Mouse (Mus musculus) frontal cortex, adult (tissue): ENCODE results near the gene Mxra7.
A peak's percentile ranks its signal among the peaks of the same experiment; 100 is the strongest.

Experiments used
- ATAC-seq: cut with Nextera tagmentation; 2 replicates; pipeline ENCODE4 v1.9.2; 2017; ENCODE audit warnings: mild to moderate bottlenecking, moderate library complexity, mixed read lengths; ENCODE audit not compliant: low TSS enrichment

Gene Mxra7

DNA sequence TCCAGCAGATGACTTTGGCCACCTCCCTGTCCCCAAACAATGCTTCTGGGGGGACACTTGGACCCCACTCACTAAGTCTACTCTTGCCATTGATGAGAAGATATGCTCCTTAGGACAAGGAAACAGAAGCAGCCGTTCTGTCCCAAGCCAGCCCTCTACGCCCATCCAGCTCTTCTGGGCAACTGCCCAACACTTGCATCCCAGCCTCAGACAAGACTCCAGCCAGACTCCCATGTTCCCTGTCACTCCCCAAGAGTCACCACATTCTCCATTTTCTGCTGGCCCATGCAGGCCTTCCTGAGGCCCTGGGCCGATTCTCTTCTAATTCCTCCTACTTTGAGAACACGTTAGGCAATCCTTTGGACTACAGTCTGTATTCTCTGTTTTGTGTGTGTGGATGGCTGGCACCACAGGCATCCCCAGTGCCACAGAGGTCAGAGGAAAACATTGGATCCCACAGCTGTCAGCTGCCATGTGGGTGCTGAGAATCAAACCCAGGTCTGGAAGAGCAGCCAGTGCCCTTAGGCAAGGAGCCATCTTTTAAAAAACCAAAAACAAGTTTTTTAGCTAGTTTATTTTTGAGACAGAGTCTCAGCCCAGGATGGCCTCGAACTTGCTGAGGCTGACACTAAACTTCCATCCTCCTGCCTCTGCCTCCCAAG, 7.8 kb downstream of the Mxra7 start:
- ATAC-seq: no peak

DNA sequence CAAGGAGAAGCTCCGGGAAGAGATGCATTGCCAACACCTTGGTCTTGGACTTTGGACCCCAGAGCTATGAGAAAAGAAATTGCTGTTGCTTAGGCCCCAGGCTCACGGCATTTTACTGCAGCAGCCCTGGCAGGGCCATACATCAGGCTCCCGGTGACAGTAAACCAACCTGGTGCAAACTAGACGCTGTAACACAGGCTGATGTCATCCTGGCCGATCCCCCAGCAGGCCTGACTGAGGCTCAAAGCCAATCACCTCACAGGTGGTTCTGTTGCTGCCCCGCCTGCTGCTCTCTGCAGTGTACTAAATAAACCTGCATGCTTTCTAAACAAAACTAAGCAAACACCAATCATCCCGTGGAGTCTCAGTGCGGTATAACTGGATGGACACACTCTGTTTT, 9.1 kb downstream of the Mxra7 start:
- no peak for ATAC-seq

DNA sequence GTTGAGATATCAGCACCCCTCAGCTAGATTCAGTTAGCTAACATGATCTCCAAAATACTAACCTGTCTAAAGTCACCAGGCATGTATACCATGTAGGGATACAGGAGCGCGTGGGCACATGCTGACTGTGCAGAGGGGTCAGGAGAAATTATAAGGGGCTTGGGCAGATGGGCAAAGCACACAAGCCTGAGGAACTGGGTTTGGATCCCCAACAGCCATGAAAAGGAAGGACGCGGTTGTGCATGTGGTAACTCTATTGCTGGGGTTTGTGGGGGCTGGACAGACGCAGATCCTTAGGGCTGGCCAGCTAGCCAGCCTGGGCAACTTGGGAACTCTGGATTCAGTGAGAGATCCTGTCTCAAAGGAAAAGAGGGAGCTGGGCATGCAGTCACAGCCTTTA, 10.3 kb downstream of the Mxra7 start:
- no peak for ATAC-seq

DNA sequence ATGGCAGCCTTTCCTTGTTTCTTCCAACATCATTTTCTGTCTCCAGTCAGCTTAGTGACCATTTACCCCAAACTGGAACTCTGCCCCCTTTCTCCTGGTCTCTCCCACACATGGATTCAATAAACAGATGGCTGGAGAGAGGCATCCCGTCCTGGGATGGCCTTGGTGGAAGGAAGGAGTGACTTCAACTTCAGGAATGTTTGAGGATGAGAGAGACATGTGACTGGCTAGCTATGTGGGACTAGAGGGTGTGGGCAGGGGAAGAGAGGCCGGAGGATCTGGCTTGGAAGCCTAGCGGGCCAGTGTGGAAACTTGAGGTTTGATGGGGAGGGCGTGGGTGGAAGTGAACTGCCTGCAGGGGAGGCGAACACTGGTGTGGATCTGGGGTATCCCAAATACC, 11.1 kb downstream of the Mxra7 start:
- ATAC-seq: no peak

DNA sequence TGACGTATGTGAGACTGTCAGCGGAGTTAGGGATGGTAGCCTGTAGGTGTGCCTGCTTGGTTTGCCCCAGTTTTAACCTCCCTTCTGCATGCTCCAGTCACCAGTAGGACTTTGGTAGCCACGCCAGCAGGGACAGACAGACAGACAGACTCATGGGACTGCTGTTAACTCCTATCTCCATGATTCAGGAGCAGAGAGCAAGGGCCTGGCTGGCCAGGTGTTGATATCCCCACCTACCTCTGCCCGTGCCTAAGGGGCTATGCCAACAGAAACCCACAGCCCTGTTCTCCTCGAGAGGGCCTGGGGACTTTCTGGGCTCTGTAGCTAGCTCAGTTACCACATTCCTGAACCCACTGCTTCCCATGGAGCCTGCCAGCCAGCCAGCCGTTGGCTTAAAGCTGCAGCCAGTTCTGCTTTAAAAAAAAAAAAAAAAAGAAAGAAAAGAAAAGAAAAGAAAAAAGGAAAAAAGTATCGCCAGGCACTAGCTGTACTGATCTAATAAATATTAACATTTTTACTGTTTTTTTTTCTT, 12.9 kb downstream of the Mxra7 start:
- no peak for ATAC-seq

GRCm38 (mm10) chr11:116814076-116814883, 13.6 kb downstream of the Mxra7 start:
- no peak for ATAC-seq

DNA sequence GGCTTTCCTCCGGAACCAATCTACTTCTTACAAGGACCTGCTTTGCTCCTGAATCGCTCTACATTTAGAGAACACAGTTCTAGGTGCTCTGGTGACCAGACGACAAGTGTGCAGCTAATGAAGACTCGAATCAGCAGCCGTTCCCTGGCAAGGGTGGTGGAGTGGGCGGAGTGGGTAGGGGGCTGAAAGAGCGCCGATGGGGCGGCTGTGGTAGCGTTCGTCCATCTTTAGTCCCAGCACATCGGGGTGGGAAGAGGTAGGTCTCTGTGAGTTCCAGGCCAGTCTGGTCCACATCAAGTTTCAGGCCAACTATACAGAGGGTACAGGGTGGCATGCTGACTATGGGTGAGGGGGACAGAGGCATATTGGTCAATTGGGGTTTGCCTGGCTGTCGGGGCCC, 14.2 kb downstream of the Mxra7 start:
- no peak for ATAC-seq

DNA sequence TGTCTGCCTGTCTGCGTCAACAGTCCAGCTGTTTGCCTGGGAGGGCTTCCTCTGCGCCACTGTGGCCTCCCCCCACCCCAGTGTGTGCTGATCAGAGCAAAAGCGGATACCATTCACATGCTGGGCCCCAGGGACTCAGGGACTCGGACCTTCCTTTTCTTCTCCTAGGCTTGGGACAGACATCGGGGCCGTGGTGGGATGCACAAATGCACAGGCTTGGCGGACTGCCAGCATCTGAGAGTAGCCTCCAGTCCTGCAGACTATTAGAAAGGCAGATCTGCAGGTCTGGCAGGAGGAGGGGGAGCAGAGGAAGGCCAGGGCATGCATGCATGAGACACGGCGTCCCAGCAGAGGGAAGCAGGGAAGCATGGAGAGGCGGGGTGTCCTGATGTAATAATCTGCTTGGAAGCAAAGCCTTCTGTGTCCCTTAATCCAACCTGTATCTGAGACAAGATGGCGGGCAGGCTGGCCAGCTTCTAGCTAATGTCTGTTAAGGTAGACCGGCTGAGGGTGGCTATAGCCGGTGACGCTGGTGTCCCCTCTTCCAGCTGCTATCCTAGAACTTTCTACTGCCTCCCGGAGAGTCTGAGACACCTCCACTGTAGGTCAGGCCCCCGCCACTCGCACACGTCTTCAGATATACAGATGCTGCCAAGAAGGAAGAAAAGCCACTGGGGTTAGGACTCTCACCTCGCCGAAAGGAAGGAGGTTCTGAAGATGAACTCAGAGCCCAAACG, 14.9 kb downstream of the Mxra7 start:
- ATAC-seq: no peak

DNA sequence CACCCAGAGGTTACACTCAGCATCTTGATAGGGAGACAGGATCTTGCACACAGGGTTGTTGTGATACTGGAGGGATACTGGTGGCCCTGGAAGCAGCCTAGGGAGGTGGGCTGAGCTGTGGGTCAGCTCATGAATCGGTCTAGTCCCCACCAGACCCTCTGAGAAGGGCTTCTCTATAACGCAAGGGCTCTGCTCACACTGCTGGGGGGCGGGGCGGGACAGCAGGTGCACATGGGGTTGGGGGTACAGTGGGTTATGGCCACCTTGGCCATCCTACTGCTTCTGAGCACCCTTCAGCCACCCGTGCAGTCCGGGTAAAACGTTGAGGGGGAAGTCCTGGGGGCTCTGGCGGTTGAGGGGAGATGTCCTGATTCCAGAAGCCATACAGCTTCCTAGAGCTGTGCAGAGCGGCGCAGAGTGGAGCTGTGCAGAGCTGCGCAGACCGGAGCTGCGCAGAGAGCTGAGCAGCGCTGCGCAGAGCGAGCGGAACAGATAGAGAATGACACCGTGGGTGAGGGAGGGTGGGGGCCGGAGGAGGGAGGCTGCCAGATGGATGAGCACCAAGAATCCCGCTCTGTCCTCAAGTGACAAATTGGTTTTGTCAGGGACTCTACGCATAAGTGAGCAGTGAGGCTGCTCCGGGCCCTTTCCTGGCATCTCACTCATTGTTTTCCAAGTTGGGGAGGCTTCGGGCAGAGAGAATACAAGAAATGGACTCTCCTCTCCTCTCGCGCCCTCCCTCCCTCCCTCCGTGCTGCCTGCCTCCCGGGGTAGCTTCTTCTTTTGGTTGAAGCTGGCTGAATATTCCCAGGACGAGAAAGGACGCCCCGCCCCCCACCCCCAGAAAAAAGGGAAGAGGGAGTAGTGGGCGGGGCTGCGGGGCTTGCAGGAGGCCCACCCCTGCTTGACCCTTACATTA, 16.6 kb downstream of the Mxra7 start:
- peak; percentile 88 for ATAC-seq

GRCm38 (mm10) chr11:116810528-116810927, 17.3 kb downstream of the Mxra7 start:
- no peak for ATAC-seq

- no peak for ATAC-seq
Observed at GRCm38 (mm10) chr11:116809520-116809919, 18.3 kb downstream of the Mxra7 start.

GRCm38 (mm10) chr11:116808811-116809395, 18.9 kb downstream of the Mxra7 start:
- ATAC-seq: no peak

DNA sequence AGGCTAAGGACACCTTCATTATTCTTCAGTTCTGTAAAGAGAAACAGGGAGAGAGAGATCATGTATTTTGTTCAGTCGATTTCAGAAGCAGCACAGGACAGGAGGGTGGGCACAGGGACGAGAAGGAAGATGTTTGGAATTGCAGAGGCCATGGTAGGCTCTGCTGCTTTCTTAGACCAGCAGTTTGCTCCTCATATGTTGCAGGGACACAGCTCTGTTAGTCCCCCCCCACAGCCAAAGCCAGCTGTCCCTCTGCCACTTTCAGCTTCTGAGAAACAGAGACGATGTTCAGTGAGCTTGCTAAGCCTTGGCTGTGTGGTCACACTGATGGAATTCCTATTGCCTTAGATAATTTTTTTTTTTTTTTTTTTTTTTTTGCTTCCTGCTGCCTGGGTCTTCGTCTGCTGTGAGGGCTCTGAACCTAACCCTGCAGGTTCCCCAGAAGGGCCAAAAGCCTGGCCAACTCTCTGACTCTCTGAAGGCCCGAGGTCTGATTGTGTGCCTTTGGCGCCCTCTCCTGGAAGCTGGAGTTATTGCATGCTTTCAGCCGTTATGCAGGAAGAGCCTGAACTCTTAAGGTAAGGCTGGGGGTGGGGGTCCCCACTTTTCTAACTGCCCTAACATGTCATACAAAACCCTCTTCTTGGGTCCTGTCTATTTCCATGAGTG, 19.8 kb downstream of the Mxra7 start:
- 0 out of 2 replicates have a peak, but pooled peaks have one; percentile 28 for ATAC-seq

DNA sequence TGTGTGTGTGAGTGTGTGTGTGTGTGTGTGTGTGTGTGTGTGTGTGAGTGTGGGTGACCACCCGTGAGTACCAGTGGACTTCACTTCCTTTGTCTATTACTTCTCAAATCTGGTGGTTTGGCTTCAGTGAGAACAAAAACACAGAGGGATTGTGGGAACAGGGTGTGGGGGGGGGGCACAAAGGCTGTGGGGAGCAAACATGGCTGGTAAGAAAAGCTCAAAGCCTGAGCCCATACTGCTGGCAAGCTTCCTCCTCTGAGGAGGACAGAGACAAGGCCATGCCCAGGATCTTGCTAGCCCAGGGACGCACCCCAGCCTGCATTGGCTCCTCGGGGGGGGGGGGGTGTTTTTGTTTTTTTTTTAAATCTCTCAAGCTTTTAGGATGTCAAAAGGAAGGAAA, 20.3 kb downstream of the Mxra7 start:
- ATAC-seq: no peak

DNA sequence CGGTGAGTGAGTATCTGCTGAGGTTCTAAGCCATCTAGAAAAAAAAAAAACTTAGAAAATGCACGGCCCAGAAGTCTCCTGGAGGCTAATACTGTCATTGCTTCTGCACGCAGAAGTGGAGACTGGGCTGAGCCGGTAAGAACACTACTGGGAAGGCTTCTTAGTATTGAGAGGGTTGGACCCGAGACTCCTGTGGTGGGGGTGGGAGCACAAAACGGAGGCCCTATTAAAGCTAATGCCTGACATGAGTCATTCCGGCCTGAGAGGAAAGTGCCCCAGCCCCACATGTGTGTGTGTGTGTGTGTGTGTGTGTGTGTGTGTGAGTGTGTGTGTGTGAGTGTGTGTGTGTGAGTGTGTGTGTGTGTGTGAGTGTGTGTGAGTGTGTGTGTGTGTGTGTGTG, 20.7 kb downstream of the Mxra7 start:
- no peak for ATAC-seq

GRCm38 (mm10) chr11:116806136-116807071, 21.4 kb downstream of the Mxra7 start:
- no peak for ATAC-seq

GRCm38 (mm10) chr11:116802709-116803108, 25.1 kb downstream of the Mxra7 start:
- no peak for ATAC-seq

DNA sequence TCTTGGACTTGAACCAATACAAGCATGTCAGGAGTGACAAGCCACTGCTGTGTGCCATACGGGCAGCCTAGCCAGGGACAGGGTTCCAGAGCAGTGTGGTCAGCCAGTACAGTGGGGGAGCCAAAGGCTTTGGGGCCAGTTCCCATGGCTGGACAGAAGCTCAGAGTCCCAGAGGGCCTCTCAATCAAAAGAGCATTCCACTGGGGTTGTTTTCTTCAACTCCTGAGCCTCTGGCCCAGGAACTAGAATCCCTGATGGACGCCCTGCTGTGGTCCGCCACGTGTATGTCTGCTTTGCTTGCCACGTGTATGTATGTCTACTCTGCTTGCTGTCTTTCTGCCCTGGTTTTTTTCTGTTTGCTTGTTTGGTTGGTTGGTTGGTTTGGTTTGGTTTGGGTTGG, 26.7 kb downstream of the Mxra7 start:
- no peak for ATAC-seq

DNA sequence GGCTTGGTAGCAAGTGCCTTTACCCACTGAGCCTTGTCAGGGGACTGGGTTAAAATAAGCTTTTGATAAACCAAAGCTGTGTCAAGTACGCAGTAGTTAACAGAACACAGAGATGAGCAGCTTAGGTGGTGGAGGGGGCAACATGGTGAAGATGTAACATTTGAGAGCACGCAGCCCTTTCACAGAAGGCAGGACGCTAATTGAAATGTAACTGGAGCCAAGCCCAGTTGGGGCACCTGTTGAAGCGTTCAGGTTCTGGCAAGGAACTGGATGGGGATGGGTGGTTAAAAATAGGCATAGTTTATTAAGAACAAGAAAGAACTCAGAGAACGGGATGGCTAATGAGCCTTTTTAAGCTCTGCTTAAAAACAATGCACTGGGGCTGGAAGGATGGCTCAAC, 28.5 kb downstream of the Mxra7 start:
- no peak for ATAC-seq
